Mouse (Mus musculus) T-helper 1 cell (primary cell): ENCODE results near the gene Eif2s2.

Source experiments
- in situ Hi-C: fragments of 300-600 bp; cut with MboI, MseI; formaldehyde crosslinking; loops from one replicate; pipeline ENCODE4 v1.15.1; 2025; ENCODE audit warnings: high pct_unique_total_duplicates

Gene Eif2s2

GRCm38 (mm10) chr2:154893548-154893947 lies 813 bp upstream of the Eif2s2 start:
- in situ Hi-C loops = loop anchor here (10.0 kb wide), 1 partner anchor 1651 kb away; the partner anchor contains the start of gene Aar2

- in situ Hi-C loops = loop anchor here (10.0 kb wide), 1 partner anchor 1652 kb away; the partner anchor contains the start of gene Aar2
Observed at GRCm38 (mm10) chr2:154893045-154893385, 280 bp upstream of the Eif2s2 start.

GRCm38 (mm10) chr2:154891585-154891984 lies 1.1 kb downstream of the Eif2s2 start:
- in situ Hi-C loops = loop anchor here (10.0 kb wide), 1 partner anchor 1653 kb away; the partner anchor contains the start of gene Aar2

GRCm38 (mm10) chr2:154876621-154877020 lies 16.1 kb downstream of the Eif2s2 start:
- in situ Hi-C loops = no loop called here

- in situ Hi-C loops = no loop called here
Observed at GRCm38 (mm10) chr2:154869954-154870641, 22.6 kb downstream of the Eif2s2 start.

- in situ Hi-C loops = no loop called here
Observed at GRCm38 (mm10) chr2:154868106-154868505, 24.6 kb downstream of the Eif2s2 start.

- in situ Hi-C loops = no loop called here
Observed at GRCm38 (mm10) chr2:154865696-154866095, 27.0 kb downstream of the Eif2s2 start.

GRCm38 (mm10) chr2:154863672-154864071 lies 29.1 kb downstream of the Eif2s2 start:
- in situ Hi-C loops = no loop called here

- in situ Hi-C loops = loop anchor here (5.0 kb wide), 1 partner anchor 148 kb away; no protein-coding TSS in a partner anchor
Observed at GRCm38 (mm10) chr2:154855383-154855782, 37.4 kb downstream of the Eif2s2 start.

GRCm38 (mm10) chr2:154848086-154848485 lies 44.6 kb downstream of the Eif2s2 start:
- in situ Hi-C loops = no loop called here

GRCm38 (mm10) chr2:154836537-154836936 lies 56.2 kb downstream of the Eif2s2 start:
- in situ Hi-C loops = no loop called here

GRCm38 (mm10) chr2:154834149-154834865 lies 58.4 kb downstream of the Eif2s2 start:
- in situ Hi-C loops = no loop called here

- in situ Hi-C loops = no loop called here
Observed at GRCm38 (mm10) chr2:154832471-154832870, 60.3 kb downstream of the Eif2s2 start.

- in situ Hi-C loops = no loop called here
Observed at GRCm38 (mm10) chr2:154827521-154827920, 65.2 kb downstream of the Eif2s2 start.

GRCm38 (mm10) chr2:154826054-154826538 lies 66.6 kb downstream of the Eif2s2 start:
- in situ Hi-C loops = no loop called here
